Mouse (Mus musculus): Measurements from ENCODE around the gene Smg6. TPM values are rescaled to one million over a fixed set of nuclear protein-coding genes. Genes with fewer than 3 reads are reported as not detected.

The Smg6 gene
- total RNA-seq, 2 experiments from 2014 or later = 25.0 to 28.6 TPM

GRCm38 (mm10) chr11:75094759-75095158 lies 169.1 kb downstream of the Smg6 start:
- no peak for DNase-seq (ENCODE audit: low spot score in 2 of 2)

DNA sequence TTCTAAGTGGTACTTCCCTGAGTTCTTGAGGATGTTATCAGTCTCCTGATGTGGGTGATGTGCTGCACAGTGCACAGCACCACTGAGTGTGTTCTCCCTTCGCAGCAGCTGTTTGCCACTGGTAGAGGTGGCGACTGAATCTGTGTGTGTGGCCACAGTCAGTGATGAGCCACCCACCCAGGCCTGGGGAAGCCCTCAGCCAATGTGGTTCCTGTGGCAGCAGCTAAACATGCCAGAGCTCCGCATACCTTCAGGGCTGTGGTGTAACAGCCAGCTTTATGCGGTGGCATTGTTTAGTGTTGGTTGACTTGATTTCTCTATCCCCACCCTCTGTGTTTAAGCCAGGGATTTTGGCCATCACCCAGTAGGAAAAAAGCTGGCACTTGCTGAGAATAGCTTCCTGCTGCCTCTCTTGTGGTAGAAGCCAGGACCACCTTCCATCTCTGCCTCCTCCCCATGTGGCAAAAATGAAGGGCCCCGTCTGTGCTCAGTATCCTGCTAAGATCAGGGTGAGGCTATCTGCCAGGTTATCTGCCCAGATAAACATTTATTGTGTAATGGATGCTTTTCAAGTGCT lies 177.2 kb downstream of the Smg6 start:
- no peak for DNase-seq (ENCODE audit: low spot score in 2 of 2)

DNA sequence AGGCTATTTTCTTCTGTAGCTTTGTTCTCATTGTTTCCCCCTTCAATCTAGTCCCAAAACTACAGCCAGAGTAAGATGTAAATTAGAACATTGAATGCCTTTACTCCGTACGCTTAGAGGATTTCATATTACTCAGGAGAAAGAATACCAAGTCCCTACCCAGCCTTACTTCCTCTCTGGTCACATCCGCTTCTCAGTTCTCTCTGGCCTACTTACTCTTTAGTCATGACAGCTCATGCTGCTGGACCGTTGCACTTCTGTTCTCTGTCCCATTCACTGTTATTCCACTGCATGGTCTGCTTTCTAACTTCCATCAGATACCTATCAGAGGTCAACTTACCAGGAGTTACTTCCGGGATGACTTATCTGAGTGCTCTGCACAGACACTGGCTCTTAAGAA lies 181.0 kb downstream of the Smg6 start:
- no peak for DNase-seq (ENCODE audit: low spot score in 2 of 2)

DNA sequence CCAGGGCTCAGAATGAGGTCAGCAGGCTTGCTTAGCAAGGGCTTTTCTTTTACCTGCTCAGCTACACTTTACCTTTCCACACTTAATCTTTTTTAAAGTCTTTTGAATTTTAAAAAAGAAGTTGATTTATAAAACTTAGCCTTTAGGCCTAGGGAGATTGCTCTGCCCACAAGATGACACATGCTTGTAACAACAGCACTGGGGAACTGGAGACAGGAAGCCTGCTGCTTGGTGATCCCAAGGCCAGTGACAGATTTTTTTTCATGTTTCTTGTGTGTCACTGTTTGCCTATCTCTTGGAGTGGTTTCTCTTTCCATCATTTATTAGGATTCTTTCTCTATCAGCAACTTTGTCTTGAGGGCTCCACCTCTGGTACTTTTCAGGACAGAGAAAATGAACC lies 183.3 kb downstream of the Smg6 start:
- DNase-seq (ENCODE audit: low spot score in 2 of 2) = no peak

- no peak for DNase-seq (ENCODE audit: low spot score in 2 of 2)
Observed at GRCm38 (mm10) chr11:75116379-75116778, 190.8 kb downstream of the Smg6 start.

DNA sequence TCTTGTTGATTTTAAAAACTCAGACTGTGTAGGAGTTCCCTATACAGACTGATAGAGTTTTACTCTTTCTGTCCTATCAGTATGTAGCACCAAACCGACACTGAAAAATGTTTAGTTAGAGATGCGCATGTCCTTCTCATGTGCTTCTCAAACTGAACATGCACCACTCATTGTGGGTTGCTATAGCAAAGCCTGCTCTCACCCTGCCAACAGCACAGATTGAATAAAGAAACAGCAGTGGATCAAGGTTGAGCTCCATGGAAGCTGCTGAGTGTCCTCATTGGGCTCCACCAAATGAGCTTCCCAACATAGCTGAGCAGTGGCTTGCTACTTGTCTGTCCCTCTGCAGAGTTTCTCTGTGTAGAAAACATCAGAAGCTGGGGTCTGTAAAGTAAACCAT lies 192.5 kb downstream of the Smg6 start:
- DNase-seq (ENCODE audit: low spot score in 2 of 2) = no peak

DNA sequence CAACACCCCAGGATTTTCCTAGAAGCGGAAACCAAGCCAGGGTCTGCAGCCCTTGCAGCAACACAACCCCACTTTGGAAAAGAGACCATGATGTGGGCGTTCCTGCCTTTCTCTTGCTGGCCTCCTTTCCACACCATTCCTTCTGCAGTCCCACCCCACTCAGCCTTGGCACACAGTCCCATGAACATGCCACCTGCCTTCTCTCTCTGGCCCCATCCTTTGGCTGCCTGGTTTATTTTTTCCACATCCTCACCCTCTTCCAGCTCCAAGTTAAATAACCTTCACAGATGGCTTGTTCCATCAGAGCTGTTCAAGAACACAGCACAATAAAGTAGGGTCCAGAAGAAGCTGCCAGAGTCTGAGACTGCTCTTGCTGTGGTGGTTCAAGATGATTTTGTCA lies 193.7 kb downstream of the Smg6 start:
- DNase-seq (ENCODE audit: low spot score in 2 of 2) = no peak

- DNase-seq (ENCODE audit: low spot score in 2 of 2) = no peak
Observed at GRCm38 (mm10) chr11:75119841-75120240, 194.2 kb downstream of the Smg6 start.

- DNase-seq (ENCODE audit: low spot score in 2 of 2) = no peak
Observed at GRCm38 (mm10) chr11:75121348-75121747, 195.7 kb downstream of the Smg6 start.

- DNase-seq (ENCODE audit: low spot score in 2 of 2) = no peak
Observed at GRCm38 (mm10) chr11:75124406-75124805, 198.8 kb downstream of the Smg6 start.

DNA sequence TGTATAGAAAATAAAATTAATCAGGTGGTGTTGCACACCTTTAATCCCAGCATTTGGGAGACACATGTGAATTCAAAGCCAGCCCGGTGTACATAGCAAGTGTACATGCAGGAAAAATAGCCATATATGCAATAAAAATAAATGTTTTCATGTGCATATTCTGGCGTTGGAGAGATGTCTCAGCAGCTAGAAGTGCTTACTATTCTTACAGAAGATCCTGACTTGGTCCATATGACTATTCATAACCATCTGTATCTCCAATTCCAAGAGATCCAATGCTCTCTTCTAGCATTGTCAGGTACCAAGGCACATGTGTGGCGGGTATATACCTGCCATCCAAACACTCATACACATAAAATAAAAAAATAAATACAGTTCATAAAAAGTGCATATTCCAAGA lies 200.8 kb downstream of the Smg6 start:
- DNase-seq (ENCODE audit: low spot score in 2 of 2) = no peak

- no peak for DNase-seq (ENCODE audit: low spot score in 2 of 2)
Observed at GRCm38 (mm10) chr11:75129481-75129880, 203.9 kb downstream of the Smg6 start.

DNA sequence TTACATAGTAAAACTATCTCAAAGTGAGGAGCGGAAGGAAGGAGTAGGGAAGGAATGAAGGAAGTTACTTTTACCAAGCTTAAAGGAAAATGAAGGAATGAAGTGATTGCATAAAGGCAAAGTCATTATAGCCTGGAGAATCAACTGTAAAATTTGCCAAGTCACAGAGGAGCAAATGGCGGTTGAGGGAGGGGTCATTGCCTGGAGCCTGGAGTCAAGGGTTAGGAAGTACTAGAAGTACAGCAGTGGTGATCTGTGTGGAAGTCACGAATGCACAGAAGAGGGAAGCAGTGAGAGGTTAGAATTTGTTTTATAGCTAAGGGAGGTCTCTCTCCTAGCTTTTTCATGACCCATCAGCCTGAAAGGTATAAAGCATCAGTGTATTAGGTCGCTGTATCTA lies 205.7 kb downstream of the Smg6 start:
- no peak for DNase-seq (ENCODE audit: low spot score in 2 of 2)

DNA sequence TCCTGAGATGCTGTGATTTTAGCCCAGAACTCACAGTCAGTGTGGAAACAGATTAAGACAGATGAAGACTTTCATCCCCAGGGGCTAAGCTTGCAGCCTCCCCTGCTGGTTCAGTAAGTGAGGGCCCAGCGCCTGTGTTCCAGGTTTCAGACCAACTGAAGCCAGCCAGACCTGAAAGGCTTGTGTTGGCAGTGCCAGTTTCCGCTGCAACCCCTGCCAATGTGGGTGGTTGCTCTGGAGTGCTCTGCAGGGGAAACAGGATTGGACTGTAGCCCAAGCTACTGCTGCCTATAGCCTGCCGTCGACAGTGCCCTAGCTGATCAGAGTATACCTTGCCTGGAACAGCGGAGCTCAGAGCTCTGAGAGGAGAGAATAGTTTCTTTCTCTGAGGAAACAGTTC lies 206.7 kb downstream of the Smg6 start:
- DNase-seq (ENCODE audit: low spot score in 2 of 2) = no peak

GRCm38 (mm10) chr11:75133391-75133790 lies 207.8 kb downstream of the Smg6 start:
- DNase-seq (ENCODE audit: low spot score in 2 of 2) = no peak

GRCm38 (mm10) chr11:75133951-75134350 lies 208.3 kb downstream of the Smg6 start:
- peak in 1 of 2 experiments; percentile 69 for DNase-seq (ENCODE audit: low spot score in 2 of 2)

GRCm38 (mm10) chr11:75134485-75135068 lies 209.0 kb downstream of the Smg6 start:
- peak in 1 of 2 experiments; percentile 31 for DNase-seq (ENCODE audit: low spot score in 2 of 2)

GRCm38 (mm10) chr11:75135358-75135757 lies 209.7 kb downstream of the Smg6 start:
- no peak for DNase-seq (ENCODE audit: low spot score in 2 of 2)

- no peak for DNase-seq (ENCODE audit: low spot score in 2 of 2)
Observed at GRCm38 (mm10) chr11:75136666-75137398, 211.2 kb downstream of the Smg6 start.

DNA sequence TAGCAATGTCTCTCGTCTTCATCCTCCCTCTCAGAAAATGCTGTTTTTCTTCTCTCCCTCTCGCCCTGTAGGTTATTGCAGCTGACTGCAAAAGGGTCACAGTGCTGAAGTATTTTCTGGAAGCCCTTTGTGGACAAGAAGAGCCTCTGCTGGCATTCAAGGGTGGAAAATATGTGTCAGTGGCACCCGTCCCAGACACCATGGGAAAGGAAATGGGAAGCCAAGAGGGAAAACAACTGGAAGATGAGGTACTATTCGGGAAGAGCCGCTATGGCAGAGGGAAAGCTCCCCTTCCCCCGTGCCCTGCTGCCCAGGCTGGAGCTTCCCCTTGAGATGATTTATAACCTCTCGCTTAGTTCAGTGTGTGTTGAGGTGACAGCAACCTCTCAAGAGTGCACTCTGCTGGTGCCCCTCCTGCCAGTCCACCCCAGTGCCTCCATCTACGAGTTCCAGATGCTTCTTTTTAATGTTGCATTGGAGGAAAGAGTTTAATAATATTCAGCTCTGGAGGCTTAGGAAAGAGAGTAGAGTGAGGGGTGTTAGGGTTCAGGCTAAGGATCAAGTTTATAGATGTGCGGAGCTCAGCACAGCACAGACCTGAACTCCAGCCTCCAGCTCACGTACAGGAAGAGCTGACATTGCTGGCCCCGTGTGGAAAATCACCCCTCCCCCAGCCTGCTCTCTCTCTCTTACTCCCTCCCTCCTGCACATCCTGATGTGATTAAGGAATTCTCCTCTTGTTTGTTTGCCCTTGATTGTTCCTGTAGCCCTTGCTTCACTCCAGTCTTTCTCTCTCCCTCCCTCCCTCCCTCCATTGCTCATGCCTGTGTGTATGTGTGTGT lies 213.7 kb downstream of the Smg6 start:
- DNase-seq (ENCODE audit: low spot score in 2 of 2) = peak; percentile 72 to 83

DNA sequence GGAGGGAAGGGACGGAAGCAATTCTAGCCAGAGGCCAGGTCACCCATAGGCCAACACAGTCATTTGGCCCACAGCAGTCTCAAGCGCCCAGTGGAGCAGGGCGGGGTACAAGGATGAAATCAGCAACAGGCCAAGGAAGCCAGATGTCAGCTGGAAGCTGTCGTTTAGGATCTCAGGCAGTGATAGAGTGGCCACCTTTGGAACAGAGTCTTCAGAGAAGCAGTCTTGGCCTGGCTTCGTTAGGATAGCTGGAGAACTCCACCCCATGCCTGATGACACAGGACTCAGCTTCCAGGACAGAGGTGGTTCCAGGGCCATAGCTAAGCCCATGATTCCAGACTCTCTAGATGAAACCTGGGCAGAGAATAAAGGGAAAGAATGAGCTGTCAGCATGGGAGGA lies 214.8 kb downstream of the Smg6 start:
- DNase-seq (ENCODE audit: low spot score in 2 of 2) = peak in 1 of 2 experiments; percentile 60

GRCm38 (mm10) chr11:75141038-75141437 lies 215.4 kb downstream of the Smg6 start:
- DNase-seq (ENCODE audit: low spot score in 2 of 2) = no peak
